Mouse (Mus musculus) kidney, adult 2 months (tissue): ENCODE measurements at regions not wholly inside any gene's neighbourhood (a gene's known extent, or its start where the extent isn't known, plus 50 kb on each side); places are given as distances from the start of the nearest gene placed in this dataset.

Experiments
- CTCF ChIP-seq: fragments of 200-500 bp; conservative IDR thresholded peaks from 2 replicates; pipeline ENCODE4 v1.5.1; 2011; ENCODE audit warnings: low read depth, mild to moderate bottlenecking, control low read depth, low read length, moderate library complexity, mixed read lengths; ENCODE audit not compliant: insufficient read depth, insufficient read length
- POLR2A ChIP-seq: fragments of 200-500 bp; IDR thresholded peaks from one replicate; pipeline ENCODE4 v1.6.1; 2011; ENCODE audit warnings: low read depth, low read length, control low read depth

DNA sequence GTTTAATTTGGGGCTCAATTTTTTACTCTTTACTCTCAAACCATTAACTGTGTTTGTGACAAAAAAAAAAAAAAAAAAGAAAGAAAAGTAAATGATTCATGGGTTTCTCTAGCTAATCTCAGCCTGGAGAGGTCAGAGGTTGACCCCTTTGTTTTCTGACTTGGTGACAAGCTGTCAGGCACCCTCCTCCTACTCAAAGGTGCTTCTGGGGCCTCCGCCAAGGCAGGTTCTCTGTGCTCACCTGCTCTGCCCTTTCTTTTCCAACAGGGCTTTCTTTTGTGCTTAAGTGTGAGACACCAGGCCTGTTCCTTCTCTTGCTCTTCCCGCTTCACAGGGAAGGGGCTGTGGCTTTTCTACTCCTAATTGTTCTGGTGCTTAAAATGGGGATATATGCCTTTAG lies 94.7 kb upstream of the Klf13 start:
- TF ChIP-seq CTCF = no peak
- no peak for TF ChIP-seq POLR2A
